Mouse (Mus musculus) neural tube, embryonic 10.5 days (tissue): Measurements from ENCODE around the gene Abhd4.

Source experiments
- DNase-seq: peaks from one replicate; pipeline ENCODE4 v3.0.0-alpha.2; 2017; ENCODE audit warnings: low spot score; ENCODE audit errors: extremely low spot score

Abhd4 gene

DNA sequence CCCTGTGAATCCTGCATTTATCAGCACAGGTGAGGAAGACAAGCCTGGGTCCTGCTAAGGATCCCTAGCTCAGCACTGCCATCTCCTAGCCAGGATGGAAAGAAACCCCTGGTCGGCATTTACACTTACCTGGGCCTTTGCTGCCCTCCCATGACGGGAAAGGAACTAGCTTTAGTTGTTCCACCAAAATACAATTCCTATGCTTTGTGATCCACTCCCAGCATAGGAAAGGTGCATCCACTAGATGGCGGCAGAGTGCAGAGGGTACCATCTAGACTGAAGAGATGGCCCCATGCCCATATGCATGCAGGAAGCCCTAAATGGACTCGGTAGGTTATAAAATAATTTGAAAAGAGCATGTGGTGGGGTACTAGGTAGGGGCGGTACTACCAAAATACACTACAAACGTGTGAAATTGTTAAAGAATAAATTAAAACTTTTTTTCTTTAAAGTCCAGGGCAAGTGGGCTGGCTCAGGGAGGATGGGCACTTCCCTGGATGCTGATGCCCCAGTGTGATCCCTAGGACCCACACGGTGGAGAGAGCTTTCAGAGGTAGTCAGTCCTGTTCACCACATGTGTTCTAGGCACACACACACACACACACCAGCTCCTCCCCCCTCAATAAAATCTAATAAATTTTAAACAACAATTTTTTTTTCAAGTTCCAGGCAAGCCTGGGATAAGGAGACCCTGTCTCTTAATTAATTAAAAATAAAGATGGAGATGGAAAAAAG is 14.8 kb upstream of the Abhd4 start:
- DNase-seq: peak; percentile 70

DNA sequence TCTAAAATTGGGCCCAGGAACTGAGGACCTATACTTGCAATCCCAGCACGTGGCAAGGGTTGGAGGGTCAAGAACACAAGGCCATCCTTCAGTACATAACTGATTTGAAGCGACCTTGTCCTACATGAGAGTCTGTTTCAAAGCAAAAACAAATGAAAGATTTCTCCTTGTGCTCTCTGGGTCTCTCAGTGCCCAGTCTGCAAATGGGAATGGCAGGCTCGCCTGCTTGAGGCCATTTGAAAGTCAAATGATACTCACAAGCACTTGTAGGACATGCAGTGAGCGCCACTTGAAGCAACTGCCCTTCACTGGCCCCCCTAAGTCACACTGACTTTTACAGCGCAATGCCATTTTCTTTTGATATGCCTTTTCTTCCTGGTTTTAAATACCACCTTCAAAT is 13.4 kb upstream of the Abhd4 start:
- DNase-seq: no peak

DNA sequence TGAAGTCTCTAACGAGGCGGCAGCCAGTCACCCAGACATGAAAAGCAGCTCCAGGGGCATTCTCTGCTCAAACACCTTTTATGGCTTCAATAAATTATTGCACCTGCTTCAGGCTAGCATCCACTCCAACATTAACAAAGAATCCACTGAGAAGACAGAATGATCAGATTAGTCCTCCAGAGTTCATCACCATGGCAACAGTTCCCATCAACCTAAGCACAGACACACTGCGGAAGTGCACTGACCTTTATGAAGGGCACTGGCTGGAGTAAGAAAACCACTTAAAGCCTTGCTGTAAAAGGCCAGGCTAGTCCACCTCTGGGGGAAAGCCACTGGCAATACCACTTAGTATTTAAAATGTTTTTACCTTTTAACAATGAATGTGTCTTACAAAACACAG is 9.8 kb upstream of the Abhd4 start:
- no peak for DNase-seq

DNA sequence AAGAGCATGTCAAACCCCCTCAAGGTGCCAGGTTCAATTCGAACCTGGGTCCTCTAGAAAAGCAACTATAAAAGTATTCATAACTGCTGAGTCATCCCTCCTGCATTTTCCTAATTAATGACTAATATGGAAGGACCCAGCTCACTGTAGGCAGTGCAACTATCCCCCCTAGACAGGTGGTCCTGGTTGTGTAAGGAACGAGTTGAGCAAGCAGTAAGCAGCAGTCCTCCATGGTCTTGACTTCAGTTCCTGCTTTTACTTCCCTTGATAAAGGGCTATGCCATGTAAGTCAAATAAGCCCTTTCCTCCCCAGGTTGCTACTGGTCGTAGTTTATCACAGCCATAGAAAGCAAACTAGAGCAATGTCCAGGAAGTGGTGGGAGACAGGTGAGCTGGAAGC is 7.8 kb upstream of the Abhd4 start:
- DNase-seq: no peak

DNA sequence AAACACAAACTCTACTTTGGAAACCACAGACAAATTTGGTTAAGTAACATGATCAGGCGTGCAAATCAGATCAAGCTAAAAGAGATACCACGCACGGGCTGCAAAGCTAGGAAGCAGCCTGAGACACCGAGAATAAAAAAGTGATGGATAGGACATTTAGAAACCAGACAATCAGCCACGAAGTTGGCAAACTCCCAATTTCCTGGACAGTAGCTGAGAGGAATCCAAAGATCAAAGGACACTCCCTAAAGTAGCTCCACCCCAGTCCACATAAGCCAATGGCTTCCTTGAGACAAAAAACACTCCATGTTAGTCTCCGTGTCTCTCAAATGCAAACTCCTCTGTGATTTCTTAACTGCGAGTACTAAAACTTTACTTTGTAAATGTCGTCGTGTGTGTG is 4.7 kb upstream of the Abhd4 start:
- DNase-seq: no peak

DNA sequence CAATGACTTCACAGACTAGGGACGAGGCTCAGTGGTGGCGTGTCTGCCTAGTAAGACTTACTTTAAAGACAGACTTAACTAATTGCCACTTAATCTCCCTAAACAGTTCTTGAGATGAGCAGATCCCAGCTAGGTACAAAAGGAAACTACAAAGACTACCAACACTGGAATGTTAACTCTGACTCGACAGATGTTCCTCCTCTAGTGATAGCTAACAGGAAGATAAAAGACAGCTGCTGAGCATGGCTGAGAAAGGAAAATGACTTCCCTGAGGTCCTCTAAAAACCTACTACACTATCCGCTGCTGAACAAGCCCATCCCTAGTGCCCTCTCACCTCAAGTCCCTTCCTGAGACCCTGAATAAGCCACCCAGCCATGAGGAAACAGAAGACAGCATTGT is 3.9 kb upstream of the Abhd4 start:
- DNase-seq: no peak

DNA sequence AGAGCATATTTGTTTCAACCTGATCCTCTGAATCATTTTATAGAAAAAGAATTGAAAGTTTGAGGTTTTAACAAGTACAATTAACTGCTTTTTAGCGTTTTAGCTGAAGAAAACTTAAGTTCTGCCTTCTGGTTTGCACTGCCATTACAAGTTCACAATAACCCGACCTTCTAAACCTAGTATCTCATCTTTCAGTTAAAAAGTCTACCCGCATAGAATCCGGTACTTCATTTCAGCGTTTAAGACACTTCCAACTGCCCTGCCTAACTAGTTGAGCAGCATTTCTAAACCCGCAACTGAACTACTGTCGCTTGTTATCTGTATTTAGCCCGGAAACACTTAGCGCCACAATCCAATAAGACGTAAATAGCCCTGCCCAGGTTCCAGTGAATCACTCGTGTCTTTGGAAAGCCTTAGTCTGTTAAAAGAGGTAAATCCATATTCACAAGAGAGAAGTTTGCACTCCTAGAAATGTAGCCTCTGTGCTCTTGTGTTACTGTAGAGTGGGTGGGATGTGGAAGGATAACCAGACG is 748 bp downstream of the Abhd4 start:
- no peak for DNase-seq

DNA sequence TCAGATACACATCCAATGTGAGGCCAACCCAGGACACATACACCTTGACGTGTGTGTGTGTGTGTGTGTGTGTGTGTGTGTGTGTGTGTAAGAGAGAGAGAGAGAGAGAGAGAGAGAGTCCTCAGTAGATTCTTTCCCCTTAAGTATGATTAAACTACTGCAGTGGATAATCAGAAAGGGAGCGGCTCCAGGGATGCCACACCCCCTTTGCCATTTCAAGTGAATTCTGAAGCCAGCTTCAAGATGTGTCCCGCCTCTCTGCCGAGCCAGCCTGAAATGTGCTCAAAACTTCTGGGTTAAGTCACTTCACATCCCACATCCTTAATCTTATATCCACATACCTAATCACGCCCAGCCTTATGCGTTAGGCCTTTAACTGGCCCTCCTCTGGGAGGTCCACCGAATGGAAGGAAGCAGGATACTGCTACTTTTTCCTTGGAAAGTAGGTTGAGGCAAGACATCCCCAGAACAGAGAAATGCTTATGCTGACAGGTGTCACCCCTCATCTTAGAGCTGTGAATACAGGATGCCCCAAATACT is 4.2 kb downstream of the Abhd4 start:
- no peak for DNase-seq

DNA sequence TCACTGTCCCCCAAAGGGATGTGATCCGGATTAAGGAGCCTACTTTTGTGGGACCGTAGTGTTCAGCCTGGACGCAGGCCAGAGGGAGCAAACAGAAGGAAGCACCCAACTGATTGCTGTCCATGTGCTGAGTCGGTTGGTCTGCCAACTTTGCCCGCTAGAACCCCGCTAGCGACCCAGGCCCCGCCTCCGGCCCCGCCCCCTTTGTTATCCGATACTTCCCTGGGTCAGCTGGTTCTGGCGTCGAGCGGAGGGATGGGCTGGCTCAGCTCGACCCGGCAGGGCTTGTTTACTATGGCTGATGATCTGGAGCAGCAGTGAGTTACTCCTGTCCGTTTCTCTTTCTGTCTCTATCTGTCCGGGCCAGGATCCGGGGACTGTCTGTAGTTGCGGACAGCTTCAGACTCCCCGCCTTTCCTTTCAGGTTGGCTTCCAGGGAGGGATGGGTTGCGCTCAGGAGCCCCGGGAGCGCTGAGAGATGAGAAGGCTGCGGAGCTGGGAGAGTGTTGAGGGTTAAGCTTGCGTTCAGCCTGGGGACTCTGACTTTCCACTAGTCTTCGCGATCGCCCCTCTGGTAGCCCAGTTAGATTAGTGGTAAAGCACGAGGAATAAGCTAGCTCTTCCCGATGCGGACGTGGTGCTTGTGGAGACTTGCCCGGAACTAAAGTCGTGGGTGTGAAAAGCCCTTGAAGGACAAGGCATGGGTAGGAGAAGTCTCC is 5.2 kb downstream of the Abhd4 start:
- DNase-seq: peak; percentile 95

DNA sequence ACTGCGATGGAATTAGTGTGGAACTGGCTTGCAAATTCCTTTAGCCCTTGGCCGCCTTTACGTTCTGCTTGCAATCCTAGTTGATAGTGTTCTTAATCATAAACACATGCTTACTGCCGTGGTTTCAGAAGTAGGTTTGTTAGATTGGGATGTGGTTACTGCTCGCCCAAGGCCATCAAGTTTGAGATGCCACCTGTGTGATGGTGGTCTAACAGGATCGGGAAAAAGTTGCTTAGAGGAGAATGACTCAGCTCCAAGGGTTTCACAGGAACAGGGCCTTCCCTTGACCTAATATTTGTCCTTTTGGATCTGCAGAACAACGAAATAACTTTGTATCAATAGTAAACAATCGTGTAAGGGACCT is 5.7 kb downstream of the Abhd4 start:
- no peak for DNase-seq

DNA sequence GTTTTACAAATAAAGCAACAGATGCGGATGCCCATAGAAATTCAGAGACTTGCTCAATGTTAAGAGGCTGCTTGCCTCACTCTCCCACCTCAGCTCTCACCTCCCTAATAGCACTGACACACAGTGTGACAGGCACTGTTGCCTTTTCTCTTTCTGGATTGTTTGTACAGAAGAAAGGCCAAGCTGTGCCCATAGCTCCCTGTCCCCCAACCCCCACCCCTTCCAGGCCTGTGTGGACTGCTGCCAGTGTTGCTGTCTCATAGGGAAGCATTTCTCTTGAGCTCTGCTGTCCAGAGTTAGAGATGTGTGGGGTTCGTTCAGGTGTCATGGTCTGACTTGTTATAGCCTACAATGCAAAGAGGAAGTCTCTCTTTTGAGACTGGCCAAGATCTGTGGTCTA is 6.2 kb downstream of the Abhd4 start:
- no peak for DNase-seq

DNA sequence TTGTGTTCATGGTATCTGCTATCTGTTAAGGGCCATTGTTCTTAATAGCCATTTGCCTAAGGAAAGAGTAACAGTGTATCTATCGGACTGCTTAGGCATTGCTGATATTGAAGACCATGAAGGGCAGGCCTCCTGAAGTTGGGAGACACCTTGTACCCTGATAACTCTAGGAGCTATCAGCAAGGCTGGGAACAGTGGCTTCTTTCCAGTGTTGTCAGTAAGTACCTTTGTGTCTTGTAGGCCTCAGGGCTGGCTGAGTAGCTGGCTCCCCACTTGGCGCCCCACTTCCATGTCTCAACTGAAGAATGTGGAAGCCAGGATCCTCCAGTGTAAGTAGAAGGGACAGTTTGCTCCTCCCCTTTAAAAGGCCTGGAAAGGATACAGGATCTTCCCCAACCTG is 7.4 kb downstream of the Abhd4 start:
- DNase-seq: no peak

DNA sequence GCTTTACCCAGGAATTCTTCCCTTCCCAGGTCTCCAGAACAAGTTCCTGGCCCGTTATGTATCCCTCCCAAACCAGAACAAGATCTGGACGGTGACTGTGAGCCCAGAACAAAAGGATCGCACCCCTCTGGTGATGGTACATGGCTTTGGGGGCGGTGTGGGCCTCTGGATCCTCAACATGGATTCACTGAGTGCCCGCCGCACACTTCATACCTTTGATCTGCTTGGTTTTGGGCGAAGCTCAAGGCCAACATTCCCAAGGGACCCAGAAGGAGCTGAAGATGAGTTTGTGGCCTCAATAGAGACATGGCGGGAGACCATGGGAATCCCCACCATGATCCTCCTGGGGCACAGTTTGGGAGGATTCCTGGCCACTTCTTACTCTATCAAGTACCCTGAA is 8.6 kb downstream of the Abhd4 start:
- no peak for DNase-seq

DNA sequence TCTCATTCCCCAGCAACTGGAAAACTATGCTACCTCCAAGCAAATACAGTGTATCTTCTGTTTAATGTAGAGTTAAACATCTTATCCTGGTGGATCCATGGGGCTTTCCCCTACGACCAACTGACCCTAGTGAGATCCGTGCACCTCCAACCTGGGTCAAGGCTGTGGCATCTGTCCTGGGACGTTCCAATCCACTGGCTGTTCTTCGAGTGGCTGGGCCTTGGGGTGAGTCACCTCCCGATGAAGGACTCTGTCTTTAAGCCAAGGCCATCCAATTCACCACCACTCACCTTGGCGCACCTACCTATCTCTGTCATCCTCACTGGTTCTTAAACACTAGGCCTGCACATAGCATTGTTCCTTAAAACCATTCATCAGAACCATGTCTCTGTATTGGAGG is 9.1 kb downstream of the Abhd4 start:
- DNase-seq: no peak

DNA sequence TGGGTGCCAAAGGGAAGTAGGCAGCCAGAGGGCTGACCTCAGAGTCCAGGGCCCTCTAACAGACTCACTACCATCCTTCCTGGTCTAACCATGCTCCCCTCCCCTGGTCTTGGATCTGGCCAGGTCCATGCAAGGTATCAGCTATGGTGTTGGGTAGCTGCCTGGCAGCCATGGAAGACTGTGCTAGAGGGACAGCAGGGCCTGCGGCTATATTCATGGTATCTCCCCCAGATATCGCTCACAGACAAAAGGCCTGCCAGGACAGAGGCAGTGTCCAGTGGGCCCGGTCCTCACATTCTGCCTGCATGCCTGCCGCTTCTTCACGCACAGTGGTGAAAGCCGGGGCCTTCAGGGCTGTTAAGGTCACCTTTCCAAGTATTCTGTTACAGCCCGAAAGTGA is 10.2 kb downstream of the Abhd4 start:
- DNase-seq: no peak

DNA sequence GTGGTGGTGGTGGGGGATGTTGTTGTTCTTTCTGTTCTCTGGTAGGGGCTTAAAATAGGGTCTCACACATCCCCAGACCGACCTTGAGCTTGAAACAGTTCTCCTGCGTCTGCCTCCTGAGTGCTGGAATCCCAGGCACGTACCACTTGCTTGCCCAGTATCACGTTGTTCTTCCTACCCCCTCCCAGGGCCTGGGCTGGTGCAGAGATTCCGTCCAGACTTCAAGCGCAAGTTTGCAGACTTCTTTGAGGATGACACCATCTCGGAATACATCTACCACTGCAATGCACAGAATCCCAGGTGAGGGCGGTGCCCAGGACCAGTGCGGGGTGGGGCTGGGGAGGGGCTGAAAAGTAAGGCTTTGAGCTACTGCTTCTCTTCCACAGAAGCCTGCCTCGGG is 11.1 kb downstream of the Abhd4 start:
- no peak for DNase-seq

DNA sequence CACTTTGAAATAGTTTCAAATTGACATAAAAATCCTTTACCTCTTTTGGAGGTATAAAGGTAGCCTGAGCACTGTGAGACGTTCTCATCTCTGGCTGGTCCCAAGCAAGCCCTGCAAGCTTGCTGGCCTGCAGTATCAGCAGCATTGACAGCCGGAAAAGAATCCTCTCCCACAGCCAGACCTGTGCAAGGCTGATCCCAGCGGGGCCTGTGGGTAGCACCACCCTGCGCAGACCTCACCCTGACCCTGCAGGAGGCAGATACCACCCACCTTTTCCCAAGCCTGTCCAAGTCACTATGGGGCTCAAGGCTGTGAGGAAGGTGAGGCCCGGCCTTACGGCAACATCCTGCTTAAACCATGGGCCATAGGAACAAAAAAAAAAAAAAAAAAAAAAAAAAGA is 12.0 kb downstream of the Abhd4 start:
- no peak for DNase-seq

DNA sequence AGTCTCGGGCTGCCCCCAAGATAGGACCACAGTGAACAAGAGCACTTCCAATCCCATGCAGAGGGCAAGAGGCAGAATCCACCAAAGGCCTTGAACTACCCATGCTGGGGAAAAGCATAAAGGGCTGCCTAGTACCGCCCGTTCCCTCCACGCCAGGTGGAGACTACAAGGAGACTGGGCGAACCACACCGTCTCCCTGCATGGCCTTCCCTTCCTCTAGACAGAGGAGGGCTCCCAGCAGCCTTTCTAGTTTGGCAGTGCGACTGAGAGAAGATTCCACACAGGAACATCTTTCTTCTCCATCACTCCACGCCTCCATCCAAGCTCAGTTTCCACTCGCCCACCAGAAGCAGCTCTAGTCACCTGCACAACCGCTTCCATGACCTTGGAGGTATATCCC is 14.0 kb downstream of the Abhd4 start:
- DNase-seq: no peak

DNA sequence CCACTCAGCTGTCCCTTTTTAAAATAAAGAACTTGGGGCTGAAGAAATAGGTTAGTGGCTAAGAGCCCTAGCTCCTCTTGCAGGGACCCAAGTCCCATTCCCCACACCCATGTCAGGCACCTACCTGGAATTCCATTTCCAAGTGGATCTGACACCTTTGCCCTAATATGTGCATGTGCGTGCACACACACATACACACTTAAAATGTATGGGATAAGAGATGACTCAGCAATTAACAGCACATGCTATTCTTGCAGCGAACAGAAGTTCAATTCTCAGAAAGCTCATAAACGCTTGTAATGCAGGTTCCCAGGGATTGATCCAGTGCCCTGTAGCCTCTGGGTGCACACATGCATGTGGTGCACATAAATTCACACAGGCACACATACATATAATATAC is 15.6 kb downstream of the Abhd4 start:
- DNase-seq: no peak

DNA sequence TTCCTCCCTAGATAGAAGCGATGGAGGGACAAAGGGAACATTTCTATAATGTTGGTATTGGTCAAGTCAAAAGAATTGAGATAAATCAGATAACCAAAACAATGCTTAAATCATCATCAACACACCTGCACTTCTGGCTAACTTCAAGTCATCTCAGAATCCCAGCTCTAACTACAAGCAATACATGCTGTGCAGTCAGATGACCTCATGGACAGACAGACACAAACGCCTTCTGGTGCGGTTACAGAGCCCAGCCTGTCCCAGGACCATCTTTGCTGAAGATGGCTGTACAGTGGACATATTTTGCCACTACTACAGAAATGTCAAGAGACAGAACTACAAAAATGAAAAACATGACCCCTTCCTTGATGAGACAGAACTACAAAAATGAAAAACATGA is 16.4 kb downstream of the Abhd4 start:
- DNase-seq: no peak

DNA sequence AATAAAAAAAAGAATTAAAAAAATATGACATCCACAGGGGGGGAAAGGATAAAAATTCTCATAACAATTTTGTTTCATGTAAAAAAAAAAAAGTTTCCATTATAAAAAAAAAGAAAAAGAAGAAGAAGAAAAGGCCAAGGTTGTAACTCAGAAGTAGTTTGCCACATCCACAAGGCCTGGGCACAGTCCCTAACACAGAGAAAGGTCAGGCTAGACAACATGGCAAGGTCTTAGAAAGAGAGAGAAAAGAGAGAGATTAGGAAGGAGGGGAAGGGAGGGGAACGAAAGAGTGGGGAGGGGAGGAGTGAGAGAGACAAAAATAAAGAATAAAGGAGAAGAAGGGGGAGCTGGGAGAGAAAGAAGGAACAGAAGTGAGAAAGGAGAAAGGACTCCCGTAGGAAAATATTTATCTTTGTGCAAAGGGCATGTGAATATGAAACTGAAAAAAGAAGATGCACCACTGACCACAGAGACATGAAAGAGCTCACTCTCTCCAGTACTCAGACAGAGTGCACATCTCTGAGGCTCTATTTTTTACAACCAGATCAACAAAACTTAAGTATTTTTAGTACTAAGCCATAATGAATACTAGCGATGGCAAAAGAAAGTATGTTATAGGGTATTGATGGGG is 18.1 kb downstream of the Abhd4 start:
- no peak for DNase-seq

DNA sequence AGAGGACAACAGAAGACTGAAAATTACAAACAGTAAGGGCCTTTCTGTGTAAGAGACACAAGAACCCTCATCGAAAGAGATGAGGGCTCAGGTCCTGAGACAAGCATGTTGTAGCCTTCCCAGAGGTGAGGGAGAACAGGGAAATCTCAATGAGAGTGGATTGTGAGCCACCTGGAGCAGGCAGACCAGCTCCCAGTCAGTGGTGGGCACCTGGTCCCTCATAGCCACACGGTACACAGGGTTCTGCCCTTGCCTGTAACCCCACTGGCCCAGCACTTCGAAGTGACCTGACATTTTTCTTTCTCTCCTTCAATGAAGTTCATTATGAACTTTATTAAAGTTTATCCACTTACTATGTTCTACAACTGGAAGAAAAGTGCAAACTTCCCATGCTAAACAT is 18.7 kb downstream of the Abhd4 start:
- DNase-seq: no peak
